Mouse (Mus musculus) Patski (cell line): ENCODE data around the gene Apoh. TPM values are rescaled to one million over a fixed set of nuclear protein-coding genes. Genes with fewer than 3 reads are reported as not detected.

Source experiments
- ATAC-seq: fragments of 100-300 bp; one replicate; pipeline ENCODE4 v1.8.0; 2021
- CTCF ChIA-PET: fragments of 350-600 bp; sonication (Branson Sonifier 250); formaldehyde crosslinking; loops from one replicate; lab custom pipeline; 2022; ENCODE audit warnings: inconsistent platforms; lab: Charles Lee
- POLR2A ChIA-PET: fragments of 350-600 bp; sonication (Branson Sonifier 250); formaldehyde crosslinking; loops from one replicate; lab custom pipeline; 2022; ENCODE audit warnings: antibody characterized with exemption, inconsistent platforms; lab: Charles Lee
- DNase-seq: peaks from one replicate; pipeline ENCODE4 v3.0.0-alpha.2; 2011; ENCODE audit warnings: low read depth, low spot score
- H3K27me3 ChIP-seq: fragments of 371-371 bp; one replicate; pipeline ENCODE4 v1.5.1; 2021
- CTCF ChIP-seq: fragments of 100-300 bp; IDR thresholded peaks from one replicate; pipeline ENCODE4 v1.5.1; 2021
- in situ Hi-C: fragments of 300-500 bp; cut with MboI; formaldehyde crosslinking; loops from 3 replicates; pipeline ENCODE4 v1.11.1; 2018; ENCODE audit warnings: low pct_unique_long_range_greater_than_20kb, mixed read lengths
- polyA plus RNA-seq: library from polyadenylated mRNA; unstranded; gene quantifications from one replicate; pipeline ENCODE4 v1.2.3, GENCODE M21; 2021

The Apoh gene
- polyA plus RNA-seq, 1 experiment from 2014 or later: 0.35 TPM

DNA sequence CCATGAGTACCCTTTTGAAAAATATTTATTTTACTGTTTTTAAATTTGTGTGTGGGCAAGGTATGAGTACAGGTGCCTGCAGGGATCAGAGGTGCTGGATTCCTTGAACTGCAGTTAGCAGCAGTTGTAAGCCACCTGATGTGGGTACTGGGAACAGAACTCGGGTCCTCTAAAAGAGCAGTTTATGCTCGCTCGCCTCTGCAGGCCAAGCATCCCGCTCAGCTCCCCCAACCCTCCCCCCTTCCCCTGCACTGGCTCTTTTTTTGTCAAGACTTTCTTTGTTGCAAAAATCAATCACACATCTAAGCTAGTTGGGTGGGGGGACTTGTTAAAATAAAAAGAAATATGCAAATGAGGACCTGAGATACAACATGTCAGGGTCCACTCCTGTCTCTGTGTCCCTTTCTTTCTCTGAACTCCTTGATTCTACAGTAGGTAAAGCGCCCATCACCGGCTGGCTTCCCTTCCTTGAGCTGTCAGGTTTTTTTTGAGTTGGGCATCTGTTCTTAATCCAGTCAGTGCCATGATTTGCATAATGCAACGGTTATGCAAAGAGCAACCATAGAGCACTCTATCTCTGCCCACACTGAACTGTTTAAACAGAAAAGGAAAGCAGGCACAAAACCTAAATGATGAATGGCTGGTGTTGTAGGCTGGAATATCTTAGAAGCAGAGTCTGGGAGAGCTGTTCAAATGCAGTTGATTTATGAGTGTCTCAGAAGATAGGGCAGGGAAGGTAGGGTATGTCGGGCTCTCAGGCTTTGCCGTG, 66.9 kb downstream of the Apoh start:
- DNase-seq (no peak), ATAC-seq (no peak)
- in situ Hi-C loops: loop anchor here (10.0 to 25.0 kb wide), 3 partner anchors 395 to 773 kb away; no protein-coding TSS in a partner anchor
- POLR2A ChIA-PET: no interaction called here
- CTCF ChIA-PET: no interaction called here
- peaks cover 4% of the 10 kb centered on the region for H3K27me3 ChIP-seq
- no peak for TF ChIP-seq CTCF

DNA sequence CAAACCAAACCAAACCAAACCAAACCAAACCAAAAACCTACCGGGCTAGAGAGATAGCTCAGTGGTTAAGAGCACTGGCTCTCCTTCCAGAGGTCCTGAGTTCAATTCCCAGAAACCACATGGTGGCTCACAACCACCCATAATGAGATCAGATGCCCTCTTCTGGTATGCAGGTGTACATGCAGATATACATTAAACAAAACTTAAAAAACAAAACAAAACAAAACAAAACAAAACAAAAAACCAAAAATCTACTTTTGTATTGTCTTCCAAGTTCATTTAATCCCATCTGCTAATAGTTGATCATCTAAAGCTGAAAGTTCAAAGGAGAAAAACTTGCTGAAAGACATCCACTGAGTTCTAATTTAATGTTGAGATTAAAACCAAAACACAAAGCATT, 73.2 kb downstream of the Apoh start:
- peaks cover 4% of the 10 kb centered on the region for H3K27me3 ChIP-seq
- peak; percentile 17 for TF ChIP-seq CTCF
- in situ Hi-C loops: loop anchor here (10.0 to 25.0 kb wide), 3 partner anchors 402 to 779 kb away; no protein-coding TSS in a partner anchor
- no peak for ATAC-seq
- ChIA-PET POLR2A (no interaction called here), CTCF (interaction anchor here (2.0 kb wide), 1 partner anchor 12 kb away, joined by 5 read pairs; no protein-coding TSS in a partner anchor)
- DNase-seq: no peak

DNA sequence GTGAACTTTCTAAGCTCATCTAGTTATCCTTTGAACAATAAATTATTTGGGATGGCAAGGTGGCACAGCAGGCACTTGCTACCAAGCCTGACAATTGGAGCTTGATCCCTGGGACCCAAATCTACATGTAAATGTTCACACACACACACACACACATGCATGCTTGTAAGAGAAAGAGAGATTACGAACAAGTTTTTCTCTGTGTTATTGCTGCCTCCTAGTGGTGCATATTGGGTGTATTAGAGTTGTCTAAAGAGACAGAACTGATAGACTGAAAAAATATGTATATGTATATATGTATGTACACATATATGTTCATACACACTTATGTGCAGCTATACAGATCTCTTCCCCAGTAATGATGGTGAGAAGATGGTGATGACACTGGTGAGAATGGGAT, 75.4 kb downstream of the Apoh start:
- CTCF ChIA-PET: interaction anchor here (0.6 to 1.0 kb wide), 3 partner anchors 16 to 553 kb away, joined by 3 to 5 read pairs (median 3); no protein-coding TSS in a partner anchor
- no peak for ATAC-seq
- POLR2A ChIA-PET: interaction anchor here (0.6 kb wide), 1 partner anchor 360 kb away, joined by 3 read pairs; no protein-coding TSS in a partner anchor
- TF ChIP-seq CTCF: no peak
- no peak for DNase-seq
- in situ Hi-C loops: loop anchor here (10.0 to 25.0 kb wide), 3 partner anchors 404 to 781 kb away; no protein-coding TSS in a partner anchor
- peaks cover 4% of the 10 kb centered on the region for H3K27me3 ChIP-seq

DNA sequence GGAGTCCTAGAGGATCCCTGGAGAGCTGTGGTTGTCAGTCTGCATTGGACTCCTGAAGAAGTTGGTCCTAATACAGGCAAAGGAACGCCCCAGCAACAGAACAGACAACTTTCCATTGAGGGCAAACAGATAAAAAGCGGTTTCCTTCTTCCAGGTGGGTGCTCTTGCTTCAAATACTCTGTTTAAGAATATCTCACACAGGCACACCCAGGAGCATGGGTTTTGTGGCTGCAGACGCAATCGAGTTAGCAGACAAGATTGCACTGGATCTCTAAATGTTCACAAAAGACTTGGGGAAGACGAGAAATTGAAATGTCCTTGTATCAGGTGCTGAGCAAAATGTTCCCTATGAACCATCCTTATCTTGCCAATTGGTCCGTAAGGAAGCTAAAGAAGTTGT, 76.1 kb downstream of the Apoh start:
- ATAC-seq (no peak), DNase-seq (no peak)
- no peak for TF ChIP-seq CTCF
- in situ Hi-C loops: loop anchor here (10.0 to 25.0 kb wide), 3 partner anchors 404 to 782 kb away; no protein-coding TSS in a partner anchor
- H3K27me3 ChIP-seq: peaks cover 2% of the 10 kb centered on the region
- ChIA-PET POLR2A (no interaction called here), CTCF (interaction anchor here (1.8 kb wide), 1 partner anchor 553 kb away, joined by 4 read pairs; no protein-coding TSS in a partner anchor)

DNA sequence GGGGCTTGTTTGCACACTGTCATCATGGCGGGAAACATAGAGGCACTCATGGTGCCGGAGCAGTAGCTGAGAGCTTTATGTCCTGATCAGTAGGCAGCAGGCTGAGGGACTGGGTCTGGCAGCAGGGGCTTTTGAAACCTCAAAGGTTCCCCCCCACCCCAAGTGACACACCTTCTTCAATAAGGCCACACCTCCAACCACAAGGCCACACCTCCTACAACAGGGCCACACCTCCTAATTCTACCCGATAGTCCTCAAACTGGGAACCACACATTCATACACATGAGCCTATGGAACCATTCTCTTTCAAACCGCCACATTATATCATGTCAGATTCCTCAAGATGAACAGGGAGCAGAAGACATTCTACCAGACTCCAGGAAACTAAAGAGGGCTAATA, 77.6 kb downstream of the Apoh start:
- no peak for TF ChIP-seq CTCF
- ChIA-PET CTCF (interaction anchor here (1.8 kb wide), 1 partner anchor 555 kb away, joined by 4 read pairs; no protein-coding TSS in a partner anchor), POLR2A (interaction anchor here (0.6 kb wide), 1 partner anchor 356 kb away, joined by 3 read pairs; no protein-coding TSS in a partner anchor)
- H3K27me3 ChIP-seq: no peaks in the 10 kb centered on the region
- in situ Hi-C loops: loop anchor here (25.0 kb wide), 1 partner anchor 783 kb away; no protein-coding TSS in a partner anchor
- ATAC-seq (no peak), DNase-seq (no peak)

DNA sequence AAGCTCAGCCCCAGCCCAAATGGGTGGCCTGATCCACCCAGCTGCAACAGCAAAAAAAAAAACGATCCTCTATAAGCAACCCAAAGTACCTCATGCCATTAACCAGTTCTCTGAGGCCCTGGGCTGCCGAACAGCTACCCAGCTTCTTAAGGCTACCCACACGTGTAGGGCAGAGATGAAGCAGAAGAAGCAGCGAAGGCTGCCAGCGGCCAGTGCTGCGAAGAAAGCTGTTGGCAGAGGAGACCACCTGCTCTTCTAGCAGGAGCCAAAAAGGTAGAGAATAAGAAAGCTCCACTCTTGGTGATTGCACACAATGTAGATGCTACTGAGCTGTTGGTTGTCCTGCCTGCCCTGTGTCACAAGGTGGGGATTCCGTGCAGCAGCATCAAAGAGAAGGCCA, 80.1 kb downstream of the Apoh start:
- DNase-seq (no peak), ATAC-seq (no peak)
- in situ Hi-C loops: loop anchor here (25.0 kb wide), 1 partner anchor 786 kb away; no protein-coding TSS in a partner anchor
- H3K27me3 ChIP-seq: no peaks in the 10 kb centered on the region
- POLR2A ChIA-PET: interaction anchor here (0.6 kb wide), 1 partner anchor 482 kb away, joined by 5 read pairs; no protein-coding TSS in a partner anchor
- CTCF ChIA-PET: interaction anchor here (1.1 kb wide), 1 partner anchor 27 kb away, joined by 3 read pairs; no protein-coding TSS in a partner anchor
- TF ChIP-seq CTCF: no peak

DNA sequence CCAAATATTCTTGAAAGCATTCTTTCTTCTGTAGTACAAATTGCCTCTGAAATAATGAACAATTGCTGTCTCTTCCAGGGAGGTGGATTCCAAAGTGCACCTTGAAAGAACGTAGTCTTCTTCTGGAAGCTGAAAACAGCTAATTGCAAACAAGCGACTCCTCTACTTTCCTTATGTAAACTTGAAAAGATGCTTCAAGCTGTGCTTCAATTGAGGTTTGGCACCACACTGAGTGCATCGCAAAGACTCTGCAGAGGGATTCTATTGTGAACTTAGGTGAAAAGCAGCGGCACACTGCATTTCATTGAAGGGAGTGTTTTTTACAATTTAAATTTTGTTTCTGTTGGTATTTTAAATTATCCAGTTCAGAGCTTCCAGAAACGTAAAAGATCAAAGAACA, 81.0 kb downstream of the Apoh start:
- ChIA-PET CTCF (no interaction called here), POLR2A (no interaction called here)
- ATAC-seq (no peak), DNase-seq (no peak)
- in situ Hi-C loops: loop anchor here (25.0 kb wide), 1 partner anchor 787 kb away; no protein-coding TSS in a partner anchor
- TF ChIP-seq CTCF: no peak
- H3K27me3 ChIP-seq: no peaks in the 10 kb centered on the region

DNA sequence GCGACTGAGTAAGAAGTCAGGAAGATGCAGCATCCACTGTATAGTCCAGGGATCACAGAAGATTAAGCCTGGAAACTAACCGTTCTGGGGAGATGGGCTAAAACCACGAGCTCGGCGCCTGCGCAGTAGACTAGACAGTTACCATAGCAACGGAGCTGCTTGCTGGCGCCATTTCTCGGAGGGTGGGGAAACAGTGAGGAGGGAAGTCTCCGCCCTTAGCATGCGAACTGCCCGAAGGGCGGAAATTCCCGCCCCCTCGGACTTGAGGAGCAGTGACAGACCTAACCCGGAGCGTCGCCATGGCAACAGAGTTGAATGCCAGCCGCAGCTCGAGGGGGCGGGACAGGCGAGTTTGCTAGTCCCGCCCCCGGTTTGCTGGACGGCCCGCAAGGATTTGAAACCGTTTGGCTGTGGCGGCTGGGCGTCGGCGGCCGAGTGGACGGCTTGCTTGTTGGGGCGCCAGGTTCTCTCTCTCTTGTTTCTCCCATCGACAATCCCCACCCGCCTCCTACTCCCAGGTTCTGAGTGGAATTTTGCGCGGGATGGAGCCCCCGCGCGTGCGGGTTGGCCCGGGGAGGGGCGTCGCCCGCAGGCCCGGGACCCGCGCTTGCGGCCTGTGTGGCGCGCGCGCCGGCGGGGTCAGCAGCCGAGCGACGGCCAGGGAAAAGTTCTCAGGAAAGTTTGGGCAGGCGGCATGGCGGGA, 81.9 kb downstream of the Apoh start, which contains the start of gene Cep112:
Gene Cep112, plus strand, starts transcription at position 304 of the 703 bp plus-strand sequence.
- H3K27me3 ChIP-seq: no peaks in the 10 kb centered on the region
- ChIA-PET POLR2A (no interaction called here), CTCF (no interaction called here)
- in situ Hi-C loops: loop anchor here (25.0 kb wide), 1 partner anchor 788 kb away; no protein-coding TSS in a partner anchor
- DNase-seq (peak; percentile 96), ATAC-seq (peak; percentile 96)
- no peak for TF ChIP-seq CTCF

DNA sequence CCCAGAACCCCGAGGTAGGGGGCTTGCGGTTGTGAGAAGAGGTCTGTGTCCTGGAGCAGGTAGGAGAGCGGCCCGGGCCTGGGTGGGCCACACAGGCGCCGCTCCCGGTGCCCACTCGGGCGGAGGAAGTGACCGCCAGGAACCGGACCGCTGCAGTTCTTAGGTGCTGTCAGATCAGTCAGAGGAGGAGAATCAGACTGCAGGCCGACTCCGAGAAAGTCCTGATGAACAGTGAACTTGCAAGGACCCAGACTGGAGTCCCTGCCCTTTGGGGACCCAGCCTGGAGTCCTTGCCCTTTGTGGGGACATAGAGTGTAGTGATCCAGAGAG, 82.4 kb downstream of the Apoh start:
- CTCF ChIA-PET: interaction anchor here (2.3 kb wide), 1 partner anchor 24 kb away, joined by 12 read pairs; no protein-coding TSS in a partner anchor
- H3K27me3 ChIP-seq: no peaks in the 10 kb centered on the region
- peak; percentile 8 for ATAC-seq
- no peak for DNase-seq
- in situ Hi-C loops: no loop called here
- POLR2A ChIA-PET: no interaction called here
- no peak for TF ChIP-seq CTCF

DNA sequence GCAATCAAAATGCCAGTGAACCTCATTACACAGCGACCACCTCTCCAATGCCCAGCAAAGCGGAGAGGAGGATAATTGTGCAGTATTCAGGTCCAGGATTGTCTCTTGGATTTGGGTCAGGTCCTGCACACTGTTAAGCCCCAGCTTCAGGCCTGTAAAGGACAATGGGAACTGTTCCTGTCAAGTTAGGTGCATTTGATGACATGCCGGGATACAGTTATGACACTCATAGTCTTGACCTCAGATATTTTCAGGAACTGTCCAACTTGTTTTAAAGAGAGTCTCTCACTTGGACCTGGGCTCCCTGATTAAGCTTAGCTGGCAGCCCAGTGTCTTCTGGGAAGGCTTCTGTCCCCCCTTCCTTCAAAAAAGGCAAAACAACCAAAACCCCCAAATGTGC, 82.9 kb downstream of the Apoh start:
- ATAC-seq: no peak

More for the DNA sequence above, 82.9 kb downstream of the Apoh start:
- TF ChIP-seq CTCF: no peak
- DNase-seq: no peak
- POLR2A ChIA-PET: no interaction called here
- in situ Hi-C loops: no loop called here
- CTCF ChIA-PET: interaction anchor here (2.3 kb wide), 1 partner anchor 24 kb away, joined by 12 read pairs; no protein-coding TSS in a partner anchor
- H3K27me3 ChIP-seq: no peaks in the 10 kb centered on the region
